Mouse (Mus musculus) small intestine, adult 2 months (tissue): ENCODE data around the gene Disp1. TPM values are rescaled to one million over a fixed set of nuclear protein-coding genes. Genes with fewer than 3 reads are reported as not detected.
A peak's percentile ranks its signal among the peaks of the same experiment; 100 is the strongest.

ENCODE experiments used
- H3K27ac ChIP-seq: fragments of 200-500 bp; 2 replicates; pipeline ENCODE4 v1.5.1; 2012; ENCODE audit warnings: low read depth, low read length, control low read depth, inconsistent platforms; ENCODE audit not compliant: insufficient read depth
- H3K27me3 ChIP-seq: fragments of 200-500 bp; 2 replicates; pipeline ENCODE4 v1.6.1; 2012; ENCODE audit warnings: mild to moderate bottlenecking, moderate library complexity, low read length, inconsistent platforms; ENCODE audit not compliant: control insufficient read depth, insufficient read depth
- H3K36me3 ChIP-seq: fragments of 200-500 bp; 2 replicates; pipeline ENCODE4 v1.6.1; 2012; ENCODE audit warnings: mild to moderate bottlenecking, low read length, control low read depth, inconsistent platforms; ENCODE audit not compliant: control insufficient read depth, insufficient read depth
- H3K4me1 ChIP-seq: fragments of 200-500 bp; 2 replicates; pipeline ENCODE4 v1.6.1; 2012; ENCODE audit warnings: low read length, inconsistent platforms, mixed read lengths; ENCODE audit not compliant: control insufficient read depth, insufficient read depth, insufficient read length
- H3K4me3 ChIP-seq: fragments of 200-500 bp; 2 replicates; pipeline ENCODE4 v1.5.1; 2012; ENCODE audit warnings: low read depth, mild to moderate bottlenecking, control low read depth, inconsistent platforms, low read length, moderate library complexity
- CTCF ChIP-seq: fragments of 200-500 bp; IDR thresholded peaks from 2 replicates; pipeline ENCODE4 v1.5.1; 2012; ENCODE audit warnings: low read depth, mild to moderate bottlenecking, control low read depth, inconsistent platforms, low read length, moderate library complexity, mixed read lengths; ENCODE audit not compliant: insufficient replicate concordance, insufficient read length; ENCODE audit errors: extremely low read depth
- POLR2A ChIP-seq: fragments of 200-500 bp; IDR thresholded peaks from 2 replicates; pipeline ENCODE4 v1.6.1; 2012; ENCODE audit warnings: low read depth, mild to moderate bottlenecking, control low read depth, inconsistent platforms, low read length, moderate library complexity
- WGBS: fragments of 180-500 bp; shearing (Covaris S2); methylation state at CpG from one replicate; pipeline ENCODE4 v1.1.7; 2018; 5-methylcytosine and 5-hydroxymethylcytosine counted together
- polyA plus RNA-seq: library from polyadenylated mRNA; depleted of rRNA; stranded (reverse); fragments of >200 nt; gene quantifications from 2 replicates; pipeline ENCODE4 v1.2.3, GENCODE M21; 2012

The Disp1 gene
- polyA plus RNA-seq, 1 experiment = 6.3 TPM

DNA sequence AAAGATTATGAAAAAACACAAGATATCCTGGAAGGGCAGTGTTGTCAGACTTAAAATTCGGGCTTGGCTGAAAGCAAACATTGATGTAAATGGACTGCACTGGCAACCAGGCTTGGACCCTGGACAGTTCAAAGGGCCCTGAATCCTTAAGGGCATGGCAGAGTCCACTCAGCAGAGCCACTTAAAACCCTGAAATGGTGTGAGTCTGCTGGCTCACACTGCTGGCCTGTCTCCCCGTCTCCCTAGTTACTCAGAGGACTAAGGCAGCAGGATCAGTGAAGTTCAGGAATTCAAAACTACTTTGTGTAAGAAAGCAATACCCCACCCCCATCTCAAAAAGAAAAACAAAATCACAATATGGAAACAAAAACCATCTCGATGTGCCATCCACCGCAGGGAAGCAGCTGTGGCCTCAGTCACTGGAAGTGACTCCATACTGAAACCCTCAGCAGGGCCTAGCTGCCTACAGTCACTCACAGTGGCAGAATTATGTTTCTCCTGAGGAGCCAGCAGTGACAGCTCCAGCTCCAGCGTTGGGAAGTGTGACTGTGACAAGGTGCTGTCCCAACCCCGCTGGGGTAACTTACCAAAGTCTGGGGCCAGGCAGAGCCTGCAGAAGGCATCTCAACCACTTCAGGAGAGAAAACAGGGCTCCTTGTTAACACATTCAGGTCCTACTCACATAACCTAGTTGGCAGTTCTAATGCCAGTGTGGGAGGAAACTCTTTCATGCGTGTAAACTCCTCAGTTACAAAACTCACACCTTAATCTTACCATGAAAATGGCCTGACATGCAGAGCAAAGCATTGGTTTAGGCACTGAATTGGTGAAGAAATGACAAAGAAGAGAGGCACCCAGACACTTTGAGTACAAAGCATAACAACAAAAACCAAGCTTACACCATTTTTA is 66.8 kb downstream of the Disp1 start:
- no peaks in the 10 kb centered on the region for H3K36me3 ChIP-seq
- H3K4me1 ChIP-seq = peaks cover 7% of the 10 kb centered on the region; the same call in 1 of the 2 replicates
- WGBS = 68% methylated on average over 7 of the region's 7 CpGs
- H3K27ac ChIP-seq = no peak overlapping the region
- no peaks in the 10 kb centered on the region for H3K27me3 ChIP-seq
- no peak for TF ChIP-seq POLR2A
- no peak for TF ChIP-seq CTCF
- H3K4me3 ChIP-seq = no peak overlapping the region

- Histone ChIP-seq H3K27me3 (no peaks in the 10 kb centered on the region), H3K27ac (no peak overlapping the region), H3K4me1 (peaks cover 7% of the 10 kb centered on the region; the same call in 1 of the 2 replicates), H3K36me3 (no peaks in the 10 kb centered on the region), H3K4me3 (no peak overlapping the region)
- WGBS = 97% methylated on average over 4 of the region's 4 CpGs
- TF ChIP-seq CTCF = no peak
- no peak for TF ChIP-seq POLR2A
These were observed 68.0 kb downstream of the Disp1 start for GRCm38 (mm10) chr1:183153354-183153753.

DNA sequence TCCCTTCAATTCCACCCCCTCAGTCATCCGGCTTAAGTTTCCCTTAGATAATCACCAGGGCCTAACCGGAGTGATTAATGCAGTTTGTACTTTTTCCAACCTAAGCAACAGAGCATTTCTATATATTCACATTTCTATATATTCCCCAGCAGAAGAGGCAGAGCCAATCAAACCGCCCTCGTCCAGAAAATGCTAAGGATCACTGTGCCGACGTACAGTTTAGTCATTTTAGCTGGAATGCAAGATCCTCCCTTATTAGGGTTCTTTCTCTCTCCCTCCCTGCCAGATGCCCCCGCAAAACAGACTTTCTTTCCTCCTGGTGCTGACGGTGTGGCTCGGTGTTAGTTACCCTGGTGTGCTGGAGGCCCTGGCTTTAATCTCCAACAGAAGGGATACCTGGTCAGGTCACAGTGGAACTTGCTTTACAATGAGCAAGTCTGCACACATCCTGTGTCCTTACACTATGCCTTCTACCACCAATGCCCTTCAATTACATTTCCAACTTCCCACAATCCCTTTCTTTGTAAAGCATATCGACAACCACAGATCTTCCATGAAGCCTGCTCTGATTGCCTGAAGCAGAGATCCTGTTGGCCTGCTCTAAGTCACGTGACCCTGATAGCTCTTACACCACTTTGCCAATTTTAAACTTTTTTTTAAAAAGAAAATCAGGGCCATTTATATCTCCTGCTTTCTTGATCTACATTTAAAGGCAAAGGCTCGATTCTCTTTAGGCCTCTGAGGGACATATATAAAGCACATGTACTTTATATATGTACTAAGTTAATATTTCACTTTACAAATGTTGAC is 69.6 kb downstream of the Disp1 start:
- Histone ChIP-seq H3K4me3 (no peak overlapping the region), H3K4me1 (peaks cover 10% of the 10 kb centered on the region; the same call in 1 of the 2 replicates), H3K36me3 (no peaks in the 10 kb centered on the region), H3K27me3 (no peaks in the 10 kb centered on the region), H3K27ac (no peak overlapping the region)
- WGBS = 85% methylated on average over 12 of the region's 12 CpGs
- TF ChIP-seq CTCF (no peak), POLR2A (no peak)

DNA sequence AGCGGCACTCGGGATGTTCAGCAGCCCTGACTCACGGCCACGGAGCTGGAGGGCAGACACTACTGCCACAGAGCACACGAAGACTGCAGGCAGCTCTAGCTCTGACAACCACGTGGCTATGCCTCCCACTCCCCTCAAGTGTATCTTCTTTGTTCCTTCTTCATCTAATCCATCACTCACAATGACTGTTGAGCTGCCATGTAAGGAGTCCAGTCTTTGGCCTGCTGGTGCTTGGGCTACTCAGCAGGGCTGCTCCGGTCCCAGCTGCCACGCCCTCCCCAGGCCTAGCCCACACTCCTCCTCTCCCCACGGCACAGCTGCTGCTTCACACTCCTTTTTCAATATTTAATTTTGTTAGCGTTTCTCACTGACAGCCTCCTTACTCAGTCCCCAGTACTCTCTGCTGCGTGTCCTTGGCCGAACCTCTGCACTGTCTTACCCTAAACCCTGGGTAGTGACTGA is 70.9 kb downstream of the Disp1 start:
- H3K4me1 ChIP-seq = peaks cover 10% of the 10 kb centered on the region; the same call in 1 of the 2 replicates
- TF ChIP-seq CTCF (no peak), POLR2A (no peak)
- H3K27ac ChIP-seq = no peak overlapping the region
- 70% methylated on average over 12 of the region's 12 CpGs for WGBS
- H3K36me3 ChIP-seq = no peaks in the 10 kb centered on the region
- H3K27me3 ChIP-seq = no peaks in the 10 kb centered on the region
- no peak overlapping the region for H3K4me3 ChIP-seq

DNA sequence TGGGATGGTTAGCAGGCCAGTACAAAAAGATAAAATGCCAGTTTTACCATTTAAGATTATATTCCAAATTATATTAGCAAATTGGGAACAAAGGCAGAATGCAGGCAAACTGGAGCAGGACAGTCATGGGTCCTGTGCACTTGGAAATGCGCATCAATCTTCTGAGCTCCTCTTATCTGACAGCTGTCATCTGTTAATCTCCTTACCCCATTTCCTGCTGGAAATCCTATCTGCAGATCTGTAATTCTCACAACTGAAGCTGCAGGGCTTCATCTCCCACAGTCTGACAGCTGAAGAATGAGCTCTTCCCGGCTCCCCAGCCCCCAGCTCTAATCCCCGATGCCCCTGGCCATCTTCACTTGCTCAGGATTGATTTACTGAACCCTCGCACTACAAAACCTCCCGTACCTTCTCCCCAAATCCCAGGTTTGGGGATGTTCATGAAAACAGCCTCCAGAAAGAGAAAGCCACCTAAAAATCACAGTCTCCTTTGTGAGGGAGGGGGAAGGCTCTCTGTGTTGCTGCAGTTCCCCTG is 71.7 kb downstream of the Disp1 start:
- no peak for TF ChIP-seq CTCF
- TF ChIP-seq POLR2A = no peak
- Histone ChIP-seq H3K4me1 (peaks cover 8% of the 10 kb centered on the region; the same call in 1 of the 2 replicates), H3K27ac (no peak overlapping the region), H3K27me3 (no peaks in the 10 kb centered on the region), H3K36me3 (no peaks in the 10 kb centered on the region), H3K4me3 (no peak overlapping the region)
- WGBS = 88% methylated on average over 5 of the region's 5 CpGs

- H3K4me1 ChIP-seq = peaks cover 3% of the 10 kb centered on the region; the same call in 1 of the 2 replicates
- no peak overlapping the region for H3K27ac ChIP-seq
- H3K4me3 ChIP-seq = no peak overlapping the region
- no peaks in the 10 kb centered on the region for H3K36me3 ChIP-seq
- no peaks in the 10 kb centered on the region for H3K27me3 ChIP-seq
- TF ChIP-seq CTCF = no peak
- no peak for TF ChIP-seq POLR2A
- WGBS = 8% methylated on average over 5 of the region's 5 CpGs
These were observed 73.9 kb downstream of the Disp1 start for GRCm38 (mm10) chr1:183147438-183147841.

DNA sequence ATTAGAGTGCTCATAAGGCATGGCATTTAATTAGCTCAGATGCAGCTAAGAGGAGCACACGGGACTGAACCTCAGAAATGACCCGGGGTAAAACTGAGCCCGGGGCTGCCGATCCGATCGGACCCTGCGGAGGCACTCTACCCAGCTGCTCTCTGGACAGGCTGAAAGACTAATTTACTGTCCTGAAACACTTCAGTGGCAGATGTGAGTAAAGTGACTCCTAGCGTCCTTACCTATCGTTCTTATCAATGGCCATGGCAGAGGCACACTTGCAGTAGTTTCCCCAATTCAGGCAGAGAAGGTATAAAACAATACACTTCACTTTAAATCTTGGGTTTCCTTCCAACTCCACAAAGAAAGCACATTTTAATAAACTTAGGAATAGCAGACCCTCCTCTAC is 74.5 kb downstream of the Disp1 start:
- peak overlapping the region; percentile 18; the same call in 1 of the 2 replicates for H3K4me3 ChIP-seq
- TF ChIP-seq POLR2A (no peak), CTCF (no peak)
- 48% methylated on average over 9 of the region's 9 CpGs for WGBS
- H3K36me3 ChIP-seq = no peaks in the 10 kb centered on the region
- H3K4me1 ChIP-seq = peaks cover 3% of the 10 kb centered on the region; the same call in 1 of the 2 replicates
- no peaks in the 10 kb centered on the region for H3K27me3 ChIP-seq
- no peak overlapping the region for H3K27ac ChIP-seq
